Mouse (Mus musculus): ENCODE measurements around the gene Gm13290. TPM values are rescaled to one million over a fixed set of nuclear protein-coding genes. Genes with fewer than 3 reads are reported as not detected.
"Not testable (repeated sequence)": the region's sequence is repeated elsewhere in the genome, so short reads cannot be mapped to it uniquely, and the experiment has no call there.

Gene Gm13290
- polyA plus RNA-seq, 1 experiment from 2014 or later, result 0.30 TPM

GRCm38 (mm10) chr4:88788402-88788801, 14.8 kb downstream of the Gm13290 start, which contains the start of gene Gm13277:
Gene Gm13277 (plus strand): TSS chr4:88788632.
- H3K9ac ChIP-seq; H3K4me2 ChIP-seq; H3K36me3 ChIP-seq; H3K27me3 ChIP-seq (replicated peaks); H3K9me3 ChIP-seq; H3K4me1 ChIP-seq; H3K4me3 ChIP-seq (replicated peaks); ATAC-seq (ENCODE audit: insufficient read depth, low FRiP score, low read depth); H3K27ac ChIP-seq: not testable (repeated sequence)
- WGBS, result 3% methylated on average over 4 of the region's 28 CpGs

- WGBS, result no CpG with 5 or more reads among the region's 28 CpGs
- not testable (repeated sequence) for H3K9ac ChIP-seq; H3K36me3 ChIP-seq; H3K4me1 ChIP-seq; H3K27me3 ChIP-seq (replicated peaks); H3K9me3 ChIP-seq; H3K4me3 ChIP-seq (replicated peaks); H3K27ac ChIP-seq; H3K4me2 ChIP-seq; ATAC-seq (ENCODE audit: insufficient read depth, low FRiP score, low read depth)
These were observed 17.6 kb downstream of the Gm13290 start, which contains the start of gene Gm13278 for GRCm38 (mm10) chr4:88791250-88791649. Gene Gm13278 (plus strand): TSS chr4:88791550.

- H3K9me3 ChIP-seq; H3K27ac ChIP-seq; ATAC-seq (ENCODE audit: insufficient read depth, low FRiP score, low read depth); H3K36me3 ChIP-seq; H3K4me1 ChIP-seq; H3K27me3 ChIP-seq (replicated peaks); H3K4me3 ChIP-seq (replicated peaks); H3K9ac ChIP-seq; H3K4me2 ChIP-seq: not testable (repeated sequence)
- 0% methylated on average over 7 of the region's 52 CpGs for WGBS
These were observed 20.5 kb downstream of the Gm13290 start, which contains the start of gene Gm13275 for GRCm38 (mm10) chr4:88793936-88794675. Gene Gm13275 (plus strand): TSS chr4:88794487.

GRCm38 (mm10) chr4:88797097-88797496, 23.5 kb downstream of the Gm13290 start, which contains the start of gene Gm13279:
Gene Gm13279 (plus strand): TSS chr4:88797397.
- not testable (repeated sequence) for H3K27ac ChIP-seq; H3K9ac ChIP-seq; ATAC-seq (ENCODE audit: insufficient read depth, low FRiP score, low read depth); H3K4me2 ChIP-seq; H3K4me1 ChIP-seq; H3K36me3 ChIP-seq; H3K9me3 ChIP-seq; H3K27me3 ChIP-seq (replicated peaks); H3K4me3 ChIP-seq (replicated peaks)
- WGBS, result no CpG with 5 or more reads among the region's 28 CpGs

- not testable (repeated sequence) for H3K4me3 ChIP-seq (replicated peaks); H3K9me3 ChIP-seq; H3K4me1 ChIP-seq; ATAC-seq (ENCODE audit: insufficient read depth, low FRiP score, low read depth); H3K9ac ChIP-seq; H3K4me2 ChIP-seq; H3K27ac ChIP-seq; H3K36me3 ChIP-seq; H3K27me3 ChIP-seq (replicated peaks)
- WGBS, result 19% methylated on average over 5 of the region's 7 CpGs
These were observed 25.7 kb downstream of the Gm13290 start, which contains the start of gene Gm13285 for GRCm38 (mm10) chr4:88799365-88799764. Gene Gm13285 (plus strand): TSS chr4:88799665.

GRCm38 (mm10) chr4:88802954-88803353, 29.3 kb downstream of the Gm13290 start, which contains the start of gene Gm13287:
Gene Gm13287 (plus strand): TSS chr4:88803254.
- not testable (repeated sequence) for H3K4me3 ChIP-seq (replicated peaks); H3K4me1 ChIP-seq; H3K27ac ChIP-seq; H3K36me3 ChIP-seq; ATAC-seq (ENCODE audit: insufficient read depth, low FRiP score, low read depth); H3K9me3 ChIP-seq; H3K27me3 ChIP-seq (replicated peaks); H3K9ac ChIP-seq
- H3K4me2 ChIP-seq, result peak within 1 kb of the TSS; percentile 33; the same call in 1 of the 2 replicates
- WGBS, result no CpG with 5 or more reads among the region's 29 CpGs

- H3K36me3 ChIP-seq; ATAC-seq (ENCODE audit: insufficient read depth, low FRiP score, low read depth); H3K27me3 ChIP-seq (replicated peaks); H3K4me2 ChIP-seq; H3K27ac ChIP-seq; H3K9ac ChIP-seq; H3K4me1 ChIP-seq; H3K9me3 ChIP-seq: not testable (repeated sequence)
- H3K4me3 ChIP-seq (replicated peaks), result 0 out of 2 replicates have a peak within 1 kb of the TSS, but pooled peaks have one; percentile 23
- WGBS, result no CpG with 5 or more reads among the region's 8 CpGs
These were observed 31.6 kb downstream of the Gm13290 start, which contains the start of gene Gm13288 for GRCm38 (mm10) chr4:88805231-88805630. Gene Gm13288 (plus strand): TSS chr4:88805531.

GRCm38 (mm10) chr4:88805761-88806160, 32.1 kb downstream of the Gm13290 start:
- H3K4me3 ChIP-seq (replicated peaks), result 0 out of 2 replicates have a peak overlapping the region, but pooled peaks have one; percentile 23
- not testable (repeated sequence) for ATAC-seq (ENCODE audit: insufficient read depth, low FRiP score, low read depth); H3K36me3 ChIP-seq; H3K27ac ChIP-seq; H3K27me3 ChIP-seq (replicated peaks); H3K4me2 ChIP-seq; H3K4me1 ChIP-seq; H3K9me3 ChIP-seq; H3K9ac ChIP-seq
- WGBS, result 0% methylated on average over 14 of the region's 34 CpGs

GRCm38 (mm10) chr4:88815928-88816327, 42.3 kb downstream of the Gm13290 start, which contains the start of gene Ifna7:
Gene Ifna7 (plus strand): TSS chr4:88816228.
- no peak within 1 kb of the TSS for H3K4me2 ChIP-seq
- H3K36me3 ChIP-seq, result no peaks in the 10 kb centered on the region
- H3K27me3 ChIP-seq (replicated peaks), result no peaks in the 10 kb centered on the region
- ATAC-seq (ENCODE audit: insufficient read depth, low FRiP score, low read depth), result no peak
- H3K4me1 ChIP-seq, result no peaks in the 10 kb centered on the region
- H3K9me3 ChIP-seq, result no peaks in the 10 kb centered on the region
- no peak within 1 kb of the TSS for H3K27ac ChIP-seq
- H3K9ac ChIP-seq, result no peak within 1 kb of the TSS
- WGBS, result 55% methylated on average over 3 of the region's 3 CpGs
- H3K4me3 ChIP-seq (replicated peaks), result no peak within 1 kb of the TSS

GRCm38 (mm10) chr4:88819659-88820058, 46.0 kb downstream of the Gm13290 start, which contains the start of gene Ifna11:
Gene Ifna11 (plus strand): TSS chr4:88819959.
- Histone ChIP-seq H3K27me3 (replicated peaks) (no peaks in the 10 kb centered on the region), H3K4me2 (no peak within 1 kb of the TSS), H3K27ac (no peak within 1 kb of the TSS), H3K9ac (no peak within 1 kb of the TSS), H3K9me3 (no peaks in the 10 kb centered on the region), H3K4me3 (replicated peaks) (no peak within 1 kb of the TSS), H3K36me3 (no peaks in the 10 kb centered on the region), H3K4me1 (no peaks in the 10 kb centered on the region)
- WGBS, result 85% methylated on average over 1 of the region's 1 CpGs
- ATAC-seq (ENCODE audit: insufficient read depth, low FRiP score, low read depth), result no peak

- Histone ChIP-seq H3K4me3 (replicated peaks) (no peak overlapping the region), H3K4me1 (no peaks in the 10 kb centered on the region), H3K4me2 (no peak overlapping the region), H3K9ac (no peak overlapping the region), H3K27me3 (replicated peaks) (no peaks in the 10 kb centered on the region), H3K27ac (no peak overlapping the region), H3K36me3 (no peaks in the 10 kb centered on the region), H3K9me3 (no peaks in the 10 kb centered on the region)
- ATAC-seq (ENCODE audit: insufficient read depth, low FRiP score, low read depth), result no peak
- WGBS, result 22% methylated on average over 4 of the region's 4 CpGs
These were observed 49.4 kb downstream of the Gm13290 start for GRCm38 (mm10) chr4:88822995-88823394.
